Mouse (Mus musculus): Measurements from ENCODE around the gene Amph.

The Amph gene

GRCm38 (mm10) chr13:19147468-19147867, 199.5 kb downstream of the Amph start:
- DNase-seq, result no peak

- no peak for DNase-seq
Observed at GRCm38 (mm10) chr13:19149574-19149973, 201.6 kb downstream of the Amph start.

- DNase-seq, result no peak
Observed at GRCm38 (mm10) chr13:19150438-19151301, 202.7 kb downstream of the Amph start.

- DNase-seq, result no peak
Observed at GRCm38 (mm10) chr13:19152126-19152525, 204.1 kb downstream of the Amph start.

GRCm38 (mm10) chr13:19158484-19158883, 210.5 kb downstream of the Amph start:
- peak in 1 of 2 experiments; percentile 7 for DNase-seq

- no peak for DNase-seq
Observed at GRCm38 (mm10) chr13:19160616-19161015, 212.6 kb downstream of the Amph start.

- DNase-seq, result no peak
Observed at GRCm38 (mm10) chr13:19161111-19161510, 213.1 kb downstream of the Amph start.

GRCm38 (mm10) chr13:19162120-19162519, 214.1 kb downstream of the Amph start:
- no peak for DNase-seq

GRCm38 (mm10) chr13:19177662-19178259, 229.8 kb downstream of the Amph start:
- peak in 1 of 2 experiments; percentile 33 for DNase-seq

GRCm38 (mm10) chr13:19178351-19178750, 230.3 kb downstream of the Amph start:
- no peak for DNase-seq

GRCm38 (mm10) chr13:19182259-19182658, 234.3 kb downstream of the Amph start:
- peak in 1 of 2 experiments; percentile 5 for DNase-seq

GRCm38 (mm10) chr13:19190052-19190451, 242.0 kb downstream of the Amph start:
- DNase-seq, result no peak

- no peak for DNase-seq
Observed at GRCm38 (mm10) chr13:19194803-19195202, 246.8 kb downstream of the Amph start.

- no peak for DNase-seq
Observed at GRCm38 (mm10) chr13:19195456-19195855, 247.5 kb downstream of the Amph start.

Measured in lung, adult 18-20 months (tissue).